Mouse (Mus musculus) spleen, adult 2 months (tissue): ENCODE results near the gene Rab37.

Experiments
- CTCF ChIP-seq: fragments of 200-500 bp; IDR thresholded peaks from 2 replicates; pipeline ENCODE4 v1.5.1; 2011; ENCODE audit warnings: mild to moderate bottlenecking, inconsistent platforms; ENCODE audit not compliant: insufficient read depth, insufficient read length, insufficient replicate concordance; ENCODE audit errors: extremely low read depth
- POLR2A ChIP-seq: fragments of 200-500 bp; IDR thresholded peaks from 2 replicates; pipeline ENCODE4 v1.6.1; 2011; ENCODE audit warnings: low read depth, low read length, inconsistent platforms

DNA sequence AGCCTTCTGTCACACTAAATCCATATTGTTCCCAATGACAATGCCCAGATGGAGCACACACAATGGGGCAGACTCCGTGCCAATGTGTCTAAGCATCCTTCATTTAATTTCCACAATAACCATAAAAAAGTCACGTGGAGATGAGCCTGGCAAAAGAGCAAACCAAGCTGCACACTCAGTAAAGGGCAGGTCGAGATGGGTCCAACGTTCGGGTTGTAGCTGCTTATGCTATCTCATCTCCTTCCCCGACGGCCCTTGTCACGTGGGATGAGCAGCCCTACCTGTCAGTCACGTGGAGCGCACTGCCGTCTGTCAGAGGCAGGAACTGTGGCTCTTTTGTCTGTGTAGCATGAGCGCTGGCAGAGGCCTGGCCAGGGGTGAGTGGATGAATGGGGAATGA is 6.6 kb upstream of the Rab37 start:
- no peak for TF ChIP-seq CTCF
- TF ChIP-seq POLR2A, result no peak
